Mouse (Mus musculus) neural tube, embryonic 15.5 days (tissue): Measurements from ENCODE around the gene Hs3st3b1. TPM values are rescaled to one million over a fixed set of nuclear protein-coding genes. Genes with fewer than 3 reads are reported as not detected.

Source experiments
- ATAC-seq: fragments of 200-750 bp; cut with Nextera tagmentation; 2 replicates; pipeline ENCODE4 v1.8.0; 2017; ENCODE audit warnings: mild to moderate bottlenecking, moderate TSS enrichment, moderate library complexity; ENCODE audit not compliant: low FRiP score
- H3K27ac ChIP-seq: fragments of 300-500 bp; sonication (generic); replicated peaks from 2 replicates; pipeline ENCODE4 v1.5.1; 2015; ENCODE audit warnings: mild to moderate bottlenecking, inconsistent platforms
- H3K27me3 ChIP-seq: fragments of 300-500 bp; sonication (generic); replicated peaks from 2 replicates; pipeline ENCODE4 v1.6.1; 2015; ENCODE audit warnings: inconsistent platforms
- H3K36me3 ChIP-seq: fragments of 300-500 bp; sonication (generic); 2 replicates; pipeline ENCODE4 v1.6.1; 2015; ENCODE audit warnings: inconsistent platforms
- H3K4me1 ChIP-seq: fragments of 300-500 bp; sonication (generic); 2 replicates; pipeline ENCODE4 v1.6.1; 2015; ENCODE audit warnings: inconsistent platforms
- H3K4me2 ChIP-seq: fragments of 300-500 bp; sonication (generic); 2 replicates; pipeline ENCODE4 v1.6.1; 2015; ENCODE audit warnings: inconsistent platforms, mild to moderate bottlenecking, moderate library complexity
- H3K4me3 ChIP-seq: fragments of 300-500 bp; sonication (generic); replicated peaks from 2 replicates; pipeline ENCODE4 v1.5.1; 2015; ENCODE audit warnings: mild to moderate bottlenecking, inconsistent platforms
- H3K9ac ChIP-seq: fragments of 300-500 bp; sonication (generic); replicated peaks from 2 replicates; pipeline ENCODE4 v1.6.1; 2015; ENCODE audit warnings: mild to moderate bottlenecking, inconsistent platforms
- H3K9me3 ChIP-seq: fragments of 300-500 bp; sonication (generic); replicated peaks from 2 replicates; pipeline ENCODE4 v1.6.1; 2016; ENCODE audit warnings: inconsistent platforms
- WGBS: fragments of 180-500 bp; shearing (Covaris S2); methylation state at CpG from one replicate; pipeline ENCODE4 v1.1.7; 2015; ENCODE audit warnings: mixed read lengths; 5-methylcytosine and 5-hydroxymethylcytosine counted together
- polyA plus RNA-seq: library from polyadenylated mRNA; unstranded; fragments of >200 nt; fragmentation: Nextera tagmentation; extraction: Ambion mirVana; gene quantifications from 2 replicates; pipeline ENCODE4 v1.2.1, GENCODE M21; 2015

Hs3st3b1 gene
- polyA plus RNA-seq, 1 experiment from 2014 or later, result 7.1 TPM

GRCm38 (mm10) chr11:63921044-63921951 lies 792 bp downstream of the Hs3st3b1 start:
- H3K9me3 ChIP-seq, result no peaks in the 10 kb centered on the region
- no peaks in the 10 kb centered on the region for H3K36me3 ChIP-seq
- peak overlapping the region; percentile 73 for H3K27ac ChIP-seq
- WGBS, result under 1% methylated on average over 79 of the region's 80 CpGs
- H3K27me3 ChIP-seq, result peaks cover 48% of the 10 kb centered on the region
- peak overlapping the region; percentile 78 for H3K4me2 ChIP-seq
- peaks cover 78% of the 10 kb centered on the region for H3K4me1 ChIP-seq
- peak; percentile 15; the same call in 1 of the 2 replicates for ATAC-seq
- peak overlapping the region; percentile 68 for H3K4me3 ChIP-seq
- H3K9ac ChIP-seq, result peak overlapping the region; percentile 74

DNA sequence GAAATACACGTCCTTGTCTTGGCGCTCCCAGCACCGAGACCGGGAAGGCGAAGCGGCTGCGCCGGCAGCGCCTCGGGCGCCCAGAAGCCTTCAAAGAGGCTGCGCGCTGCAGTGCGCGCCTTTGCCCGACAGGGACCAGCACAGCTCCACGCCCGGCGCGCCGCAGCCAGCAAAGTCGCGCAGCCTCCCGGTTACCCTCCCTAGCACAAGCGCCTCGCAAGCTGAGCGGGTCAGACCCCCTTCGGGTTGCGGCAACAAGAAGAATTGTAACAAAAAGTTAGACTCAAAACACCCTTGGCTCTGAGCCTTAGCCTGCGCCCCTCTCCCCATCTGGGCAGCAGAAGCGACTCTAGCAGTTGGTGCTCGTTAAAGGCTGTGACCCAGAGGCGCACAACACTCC lies 1.6 kb downstream of the Hs3st3b1 start:
- peak overlapping the region; percentile 68 for H3K4me3 ChIP-seq
- H3K9ac ChIP-seq, result peak overlapping the region; percentile 74
- H3K9me3 ChIP-seq, result no peaks in the 10 kb centered on the region
- H3K4me1 ChIP-seq, result peaks cover 81% of the 10 kb centered on the region
- H3K27me3 ChIP-seq, result peaks cover 43% of the 10 kb centered on the region
- H3K4me2 ChIP-seq, result peak overlapping the region; percentile 78
- peak; percentile 69 for ATAC-seq
- no peaks in the 10 kb centered on the region for H3K36me3 ChIP-seq
- WGBS, result 0% methylated on average over 33 of the region's 33 CpGs
- peak overlapping the region; percentile 73 for H3K27ac ChIP-seq

- Histone ChIP-seq H3K4me3 (peak overlapping the region; percentile 68), H3K4me2 (peak overlapping the region; percentile 78), H3K27ac (peak overlapping the region; percentile 60), H3K36me3 (no peaks in the 10 kb centered on the region), H3K9me3 (no peaks in the 10 kb centered on the region), H3K4me1 (peaks cover 76% of the 10 kb centered on the region), H3K9ac (peak overlapping the region; percentile 74), H3K27me3 (peaks cover 32% of the 10 kb centered on the region)
- ATAC-seq, result no peak
- 3% methylated on average over 52 of the region's 52 CpGs for WGBS
Measured at GRCm38 (mm10) chr11:63919211-63920098, 2.6 kb downstream of the Hs3st3b1 start.

DNA sequence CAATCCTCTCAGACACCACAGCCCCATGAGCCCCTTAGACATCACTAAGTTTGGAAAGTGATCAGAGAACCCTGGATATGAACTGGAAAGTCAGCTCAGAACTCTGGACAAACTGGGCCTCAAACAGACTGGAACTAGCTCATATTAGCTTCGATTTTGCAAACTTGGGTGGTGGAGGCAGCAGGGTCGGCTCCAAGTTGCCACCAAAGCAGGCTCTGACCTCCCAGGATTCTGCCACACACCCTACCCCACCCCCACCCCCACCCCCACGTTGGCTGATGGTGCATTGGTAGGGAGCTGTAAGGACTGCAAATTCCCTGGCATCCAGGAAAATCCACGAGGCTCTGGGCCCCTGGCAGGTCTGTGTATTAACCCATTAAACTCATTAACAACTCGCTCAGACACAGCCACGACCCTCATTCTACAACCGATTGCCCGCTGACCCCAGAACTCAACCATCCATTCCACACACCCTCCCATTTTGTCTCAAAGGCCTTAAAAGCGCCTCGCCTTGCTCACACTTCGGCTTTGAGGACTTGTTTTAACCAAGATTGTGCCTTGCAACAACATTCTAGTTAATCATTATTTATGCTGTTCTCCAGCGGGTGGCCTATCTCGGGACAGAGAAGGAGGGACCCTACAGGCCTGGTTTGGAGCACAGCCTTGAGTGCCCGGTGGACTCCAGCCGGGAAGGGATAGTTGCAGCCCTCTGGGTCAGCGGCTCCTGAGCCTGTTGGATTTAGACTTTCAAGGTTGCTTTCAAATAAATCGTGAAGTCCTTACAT lies 3.6 kb downstream of the Hs3st3b1 start:
- 13% methylated on average over 17 of the region's 17 CpGs for WGBS
- Histone ChIP-seq H3K36me3 (no peaks in the 10 kb centered on the region), H3K9me3 (no peaks in the 10 kb centered on the region), H3K9ac (peak overlapping the region; percentile 74), H3K4me1 (peaks cover 76% of the 10 kb centered on the region), H3K4me2 (peak overlapping the region; percentile 78), H3K27me3 (peaks cover 23% of the 10 kb centered on the region), H3K27ac (0 out of 2 replicates have a peak overlapping the region, but pooled peaks have one; percentile 11), H3K4me3 (peak overlapping the region; percentile 68)
- ATAC-seq, result no peak

DNA sequence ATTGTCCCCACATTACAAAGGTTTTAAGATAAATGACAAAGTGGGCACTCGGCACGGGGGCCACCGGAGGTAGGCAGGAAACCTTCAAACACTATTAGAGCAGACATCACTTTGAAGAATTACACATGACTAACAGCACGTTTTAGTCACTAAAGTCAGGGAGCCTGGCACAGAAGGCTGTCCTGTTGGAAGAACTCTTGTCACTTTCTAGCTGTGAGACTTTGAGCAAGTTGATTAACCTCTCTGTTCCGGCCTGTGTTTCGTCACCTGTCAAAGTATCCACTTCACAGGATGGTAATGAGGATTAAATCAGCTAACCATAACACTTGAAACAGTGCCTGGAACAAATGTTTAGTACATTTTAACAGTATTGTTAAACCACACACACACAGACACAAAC lies 4.5 kb downstream of the Hs3st3b1 start:
- H3K4me3 ChIP-seq, result 0 out of 2 replicates have a peak overlapping the region, but pooled peaks have one; percentile 2
- no peak overlapping the region for H3K9ac ChIP-seq
- peaks cover 15% of the 10 kb centered on the region for H3K27me3 ChIP-seq
- H3K4me2 ChIP-seq, result peak overlapping the region; percentile 78
- 17% methylated on average over 6 of the region's 6 CpGs for WGBS
- H3K36me3 ChIP-seq, result no peaks in the 10 kb centered on the region
- no peak overlapping the region for H3K27ac ChIP-seq
- ATAC-seq, result no peak
- peaks cover 71% of the 10 kb centered on the region for H3K4me1 ChIP-seq
- no peaks in the 10 kb centered on the region for H3K9me3 ChIP-seq

GRCm38 (mm10) chr11:63914388-63914787 lies 7.7 kb downstream of the Hs3st3b1 start:
- H3K27ac ChIP-seq, result peak overlapping the region; percentile 51
- no peaks in the 10 kb centered on the region for H3K36me3 ChIP-seq
- peak overlapping the region; percentile 45 for H3K4me3 ChIP-seq
- ATAC-seq, result peak; percentile 91
- H3K9me3 ChIP-seq, result no peaks in the 10 kb centered on the region
- under 1% methylated on average over 20 of the region's 20 CpGs for WGBS
- peaks cover 9% of the 10 kb centered on the region for H3K27me3 ChIP-seq
- peaks cover 53% of the 10 kb centered on the region for H3K4me1 ChIP-seq
- peak overlapping the region; percentile 31; the same call in 1 of the 2 replicates for H3K9ac ChIP-seq
- H3K4me2 ChIP-seq, result peak overlapping the region; percentile 81

DNA sequence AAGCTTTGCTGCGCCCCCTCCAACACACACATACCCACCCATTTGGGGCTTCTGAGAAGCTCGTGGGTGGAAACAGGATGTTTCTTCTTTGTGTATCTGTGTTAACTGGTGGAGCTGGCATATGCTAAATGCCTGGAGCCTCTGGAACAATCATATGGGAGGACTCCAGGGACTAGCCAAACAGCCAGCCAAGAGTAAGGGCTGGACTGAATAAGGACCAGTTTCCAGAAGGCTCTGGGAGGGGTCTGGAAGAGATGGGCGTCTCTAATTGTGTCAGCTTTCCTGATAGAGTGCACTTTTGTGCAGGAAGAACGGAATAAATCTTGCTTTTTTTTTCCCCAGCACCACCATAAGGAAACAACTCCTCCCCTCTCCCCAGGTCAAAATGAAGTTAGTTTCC lies 8.2 kb downstream of the Hs3st3b1 start:
- Histone ChIP-seq H3K27ac (peak overlapping the region; percentile 51), H3K9me3 (no peaks in the 10 kb centered on the region), H3K4me2 (peak overlapping the region; percentile 81), H3K27me3 (peaks cover 9% of the 10 kb centered on the region), H3K4me3 (peak overlapping the region; percentile 45), H3K4me1 (peaks cover 48% of the 10 kb centered on the region), H3K36me3 (no peaks in the 10 kb centered on the region), H3K9ac (peak overlapping the region; percentile 31; the same call in 1 of the 2 replicates)
- ATAC-seq, result peak; percentile 60
- WGBS, result 24% methylated on average over 4 of the region's 4 CpGs

DNA sequence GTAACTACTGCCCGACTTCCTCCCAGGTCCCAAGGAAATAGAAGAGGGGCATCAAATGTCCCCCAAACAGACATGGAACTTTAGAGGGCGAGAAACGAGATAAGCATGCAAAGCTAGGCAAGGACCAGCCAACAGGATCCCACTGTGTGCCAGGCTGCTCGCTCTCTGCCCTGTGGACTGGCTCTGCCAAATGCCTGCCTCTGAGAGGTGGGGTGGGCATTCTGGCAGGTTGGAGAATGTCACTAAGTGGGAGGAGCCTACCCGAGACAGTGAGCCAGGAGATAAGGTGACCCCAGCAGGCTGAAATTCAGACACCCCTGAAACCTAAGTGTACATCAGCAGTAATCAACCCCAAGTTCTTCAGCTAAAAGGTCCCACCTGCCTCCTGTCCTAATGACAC lies 11.1 kb downstream of the Hs3st3b1 start:
- ATAC-seq, result no peak
- Histone ChIP-seq H3K4me3 (no peak overlapping the region), H3K9ac (no peak overlapping the region), H3K4me2 (no peak overlapping the region), H3K27me3 (peaks cover 5% of the 10 kb centered on the region; the same call in 1 of the 2 replicates), H3K4me1 (peaks cover 41% of the 10 kb centered on the region), H3K9me3 (no peaks in the 10 kb centered on the region), H3K36me3 (no peaks in the 10 kb centered on the region), H3K27ac (no peak overlapping the region)
- WGBS, result 59% methylated on average over 5 of the region's 5 CpGs

DNA sequence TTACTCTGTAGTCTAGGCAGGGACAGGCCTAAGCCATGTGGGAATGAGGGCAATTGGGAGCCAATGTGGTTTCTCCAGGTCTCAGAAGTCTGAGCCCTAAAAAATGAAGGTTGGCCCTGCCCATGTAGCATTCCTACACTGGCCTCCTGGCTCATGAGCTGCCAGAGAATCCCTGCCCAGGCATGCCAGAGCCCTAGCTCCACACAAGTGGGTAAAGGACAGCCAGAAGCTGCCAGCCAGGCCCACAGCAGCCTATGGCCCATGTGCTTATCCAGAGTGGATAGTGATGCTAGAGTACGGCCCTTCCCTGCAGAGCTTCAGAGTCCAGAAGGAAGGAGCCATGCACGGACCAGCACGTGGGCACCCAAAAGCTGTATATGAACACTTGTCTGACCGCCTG lies 12.1 kb downstream of the Hs3st3b1 start:
- no peaks in the 10 kb centered on the region for H3K9me3 ChIP-seq
- H3K36me3 ChIP-seq, result no peaks in the 10 kb centered on the region
- 97% methylated on average over 4 of the region's 4 CpGs for WGBS
- H3K4me1 ChIP-seq, result peaks cover 38% of the 10 kb centered on the region
- no peak for ATAC-seq
- no peak overlapping the region for H3K9ac ChIP-seq
- no peak overlapping the region for H3K27ac ChIP-seq
- H3K4me2 ChIP-seq, result no peak overlapping the region
- H3K27me3 ChIP-seq, result 0 out of 2 replicates have a peak, but pooled peaks cover 2% of the 10 kb centered on the region
- H3K4me3 ChIP-seq, result no peak overlapping the region

DNA sequence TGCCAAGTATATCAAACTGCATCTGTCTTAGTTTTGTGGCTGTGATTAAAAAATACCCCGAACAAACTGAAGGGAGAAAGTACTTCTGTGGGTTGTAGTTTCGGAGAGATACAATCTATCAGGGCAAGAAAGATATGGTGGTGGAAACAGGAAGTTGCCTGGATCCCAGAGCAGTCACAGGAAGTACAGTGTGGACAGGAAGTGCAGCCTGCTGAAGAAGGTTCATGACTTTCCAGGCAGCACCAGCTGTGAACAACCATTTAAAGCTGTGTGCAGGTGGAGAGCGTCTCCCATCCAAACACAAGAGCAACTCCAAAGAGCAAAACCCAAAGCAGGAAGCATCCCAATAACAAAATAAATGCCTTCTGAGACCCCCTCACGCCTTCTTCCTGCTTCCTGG lies 13.6 kb downstream of the Hs3st3b1 start:
- Histone ChIP-seq H3K9me3 (no peaks in the 10 kb centered on the region), H3K27me3 (0 out of 2 replicates have a peak, but pooled peaks cover 2% of the 10 kb centered on the region), H3K27ac (no peak overlapping the region), H3K9ac (no peak overlapping the region), H3K4me2 (no peak overlapping the region), H3K4me1 (peaks cover 25% of the 10 kb centered on the region), H3K36me3 (no peaks in the 10 kb centered on the region), H3K4me3 (no peak overlapping the region)
- ATAC-seq, result no peak
- 91% methylated on average over 4 of the region's 4 CpGs for WGBS
